Mouse (Mus musculus): ENCODE results near the gene Edf1. TPM values are rescaled to one million over a fixed set of nuclear protein-coding genes. Genes with fewer than 3 reads are reported as not detected.
A peak's percentile ranks its signal among the peaks of the same experiment; 100 is the strongest.

Gene Edf1
- total and polyA plus RNA-seq, 3 experiments = 110 to 222 (median 211) TPM

DNA sequence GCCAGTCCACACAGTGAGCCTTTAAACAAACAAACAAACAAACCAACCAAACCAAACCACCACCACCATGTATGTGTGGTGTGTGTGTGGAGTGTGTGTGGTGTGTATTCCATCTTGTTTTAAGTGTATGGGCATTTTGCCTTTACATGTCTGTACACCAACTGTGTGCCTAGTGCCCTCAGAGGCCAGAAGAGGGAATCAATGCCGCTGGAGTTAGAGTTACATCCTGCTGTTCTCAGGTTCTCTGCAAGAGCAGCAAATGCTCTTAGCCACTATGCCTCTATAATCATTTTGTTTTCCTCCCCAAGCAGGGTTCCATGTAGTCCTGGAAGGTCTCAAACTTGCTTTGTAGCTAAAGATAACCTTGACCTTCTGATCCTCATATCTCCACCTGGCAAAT, 1.4 kb upstream of the Edf1 start:
- H3K36me3 ChIP-seq (ENCODE audit: control insufficient read depth, insufficient read depth, low read length) = no peaks in the 10 kb centered on the region; the same call in 1 of the 2 replicates
- no peak overlapping the region for H3K4me3 ChIP-seq
- H3K9ac ChIP-seq (ENCODE audit: low read depth, low read length) = no peak overlapping the region
- TF ChIP-seq EP300 (IDR thresholded peaks at IDR 0.05; ENCODE audit: insufficient read depth, low read depth, low read length) (no peak), POLR2A (IDR thresholded peaks at IDR 0.05; ENCODE audit: insufficient read depth, low read depth, low read length) (no peak), CTCF (IDR thresholded peaks at IDR 0.05) (no peak)
- WGBS = 42% methylated on average over 1 of the region's 1 CpGs
- peak in 1 of 2 experiments; percentile 15 for DNase-seq
- no peak overlapping the region for H3K27ac ChIP-seq
- H3K4me1 ChIP-seq (ENCODE audit: control insufficient read depth, insufficient read depth, low read length) = peaks cover 5% of the 10 kb centered on the region
- H3K27me3 ChIP-seq (ENCODE audit: control insufficient read depth, insufficient read depth, low read length) = no peaks in the 10 kb centered on the region
- intact Hi-C loops (cut with DNase I) = loop anchor here (10.0 kb wide), 1 partner anchor 131 kb away; the partner anchor contains the start of genes Abca2 and Fut7
- H3K79me2 ChIP-seq (replicated peaks; ENCODE audit: control insufficient read depth, insufficient read depth, low read length) = peaks cover 6% of the 10 kb centered on the region; the same call in 1 of the 2 replicates

DNA sequence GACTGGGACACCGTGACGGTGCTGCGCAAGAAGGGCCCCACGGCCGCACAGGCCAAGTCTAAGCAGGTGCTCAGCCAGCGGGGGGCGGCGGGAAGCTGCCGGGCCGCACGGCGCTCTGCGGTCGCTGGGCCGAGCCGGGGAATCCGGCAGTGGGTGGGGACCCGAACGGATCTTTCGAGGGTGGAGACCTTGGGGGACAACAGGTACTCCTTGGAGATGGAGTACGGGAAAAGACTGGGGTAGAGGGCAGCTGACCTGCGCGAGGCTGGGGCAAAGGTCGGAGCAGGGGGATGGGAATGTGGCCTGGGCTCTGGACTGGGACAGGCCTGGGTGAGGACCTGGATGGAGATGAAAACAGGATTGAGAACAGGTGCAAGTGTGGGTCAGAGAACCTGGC, 315 bp downstream of the Edf1 start:
- Histone ChIP-seq H3K36me3 (ENCODE audit: control insufficient read depth, insufficient read depth, low read length) (no peaks in the 10 kb centered on the region; the same call in 1 of the 2 replicates), H3K27ac (peak overlapping the region; percentile 82), H3K4me3 (peak overlapping the region; percentile 67), H3K9ac (ENCODE audit: low read depth, low read length) (peak overlapping the region; percentile 98), H3K4me1 (ENCODE audit: control insufficient read depth, insufficient read depth, low read length) (peaks cover 5% of the 10 kb centered on the region), H3K27me3 (ENCODE audit: control insufficient read depth, insufficient read depth, low read length) (no peaks in the 10 kb centered on the region), H3K79me2 (replicated peaks; ENCODE audit: control insufficient read depth, insufficient read depth, low read length) (peaks cover 6% of the 10 kb centered on the region; the same call in 1 of the 2 replicates)
- DNase-seq = no peak
- intact Hi-C loops (cut with DNase I) = loop anchor here (2.0 to 10.0 kb wide), 2 partner anchors 23 to 133 kb away; partner anchors contain the start of genes Abca2, Ajm1 and Fut7
- under 1% methylated on average over 24 of the region's 24 CpGs for whole genome bisulfite sequencing
- TF ChIP-seq EP300 (IDR thresholded peaks at IDR 0.05; ENCODE audit: insufficient read depth, low read depth, low read length) = 0 out of 2 replicates have a peak, but pooled peaks have one; percentile 30
- no peak; the same call in 1 of the 2 replicates for TF ChIP-seq POLR2A (IDR thresholded peaks at IDR 0.05; ENCODE audit: insufficient read depth, low read depth, low read length)

- WGBS = 61% methylated on average over 6 of the region's 6 CpGs
These were observed 1.1 kb downstream of the Edf1 start for GRCm38 (mm10) chr2:25558774-25559173.

GRCm38 (mm10) chr2:25560551-25560950, 2.9 kb downstream of the Edf1 start:
- WGBS = 75% methylated on average over 8 of the region's 8 CpGs
- H3K36me3 ChIP-seq (ENCODE audit: control insufficient read depth, insufficient read depth, low read length) = no peaks in the 10 kb centered on the region; the same call in 1 of the 2 replicates
- H3K79me2 ChIP-seq (replicated peaks; ENCODE audit: control insufficient read depth, insufficient read depth, low read length) = peaks cover 6% of the 10 kb centered on the region; the same call in 1 of the 2 replicates
- TF ChIP-seq POLR2A (IDR thresholded peaks at IDR 0.05; ENCODE audit: insufficient read depth, low read depth, low read length) (no peak), EP300 (IDR thresholded peaks at IDR 0.05; ENCODE audit: insufficient read depth, low read depth, low read length) (no peak), CTCF (IDR thresholded peaks at IDR 0.05) (no peak)
- no peak for DNase-seq
- H3K4me3 ChIP-seq = no peak overlapping the region
- peaks cover 5% of the 10 kb centered on the region for H3K4me1 ChIP-seq (ENCODE audit: control insufficient read depth, insufficient read depth, low read length)
- H3K9ac ChIP-seq (ENCODE audit: low read depth, low read length) = no peak overlapping the region
- no peaks in the 10 kb centered on the region for H3K27me3 ChIP-seq (ENCODE audit: control insufficient read depth, insufficient read depth, low read length)
- no peak overlapping the region for H3K27ac ChIP-seq
- intact Hi-C loops (cut with DNase I) = no loop called here

More at GRCm38 (mm10) chr2:25558774-25559173, 1.1 kb downstream of the Edf1 start:
- Histone ChIP-seq H3K4me3 (peak overlapping the region; percentile 67; the same call in 1 of the 2 replicates), H3K27ac (peak overlapping the region; percentile 82; the same call in 1 of the 2 replicates), H3K79me2 (replicated peaks; ENCODE audit: control insufficient read depth, insufficient read depth, low read length) (peaks cover 6% of the 10 kb centered on the region; the same call in 1 of the 2 replicates), H3K36me3 (ENCODE audit: control insufficient read depth, insufficient read depth, low read length) (no peaks in the 10 kb centered on the region; the same call in 1 of the 2 replicates), H3K4me1 (ENCODE audit: control insufficient read depth, insufficient read depth, low read length) (peaks cover 5% of the 10 kb centered on the region), H3K27me3 (ENCODE audit: control insufficient read depth, insufficient read depth, low read length) (no peaks in the 10 kb centered on the region), H3K9ac (ENCODE audit: low read depth, low read length) (peak overlapping the region; percentile 98)
- intact Hi-C loops (cut with DNase I) = loop anchor here (2.0 to 10.0 kb wide), 2 partner anchors 22 to 134 kb away; partner anchors contain the start of genes Abca2, Ajm1 and Fut7
- TF ChIP-seq EP300 (IDR thresholded peaks at IDR 0.05; ENCODE audit: insufficient read depth, low read depth, low read length) (no peak), CTCF (IDR thresholded peaks at IDR 0.05) (no peak)
- DNase-seq = no peak

DNA sequence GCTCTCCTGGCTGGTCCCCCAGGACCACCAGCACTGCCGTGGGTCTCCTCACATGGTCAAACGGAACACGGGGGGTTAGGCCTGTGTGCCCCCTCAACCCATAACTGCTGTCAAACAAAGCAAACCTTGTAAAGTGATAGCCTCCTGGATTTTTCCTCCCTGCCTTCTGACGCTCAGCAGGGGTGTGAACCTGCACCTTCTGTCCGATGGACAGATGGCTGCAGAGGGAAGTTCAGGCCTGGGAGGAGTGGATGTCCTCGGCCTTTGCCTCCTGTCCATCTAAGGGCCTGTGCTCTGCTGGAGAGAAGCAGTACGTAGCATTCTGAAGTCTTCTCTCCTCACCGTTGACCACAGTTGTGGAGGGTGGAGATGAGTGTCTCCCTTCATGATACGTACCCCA, 4.3 kb downstream of the Edf1 start:
- 78% methylated on average over 9 of the region's 9 CpGs for WGBS
- no peak for DNase-seq
- H3K79me2 ChIP-seq (replicated peaks; ENCODE audit: control insufficient read depth, insufficient read depth, low read length) = peaks cover 6% of the 10 kb centered on the region; the same call in 1 of the 2 replicates
- no peaks in the 10 kb centered on the region; the same call in 1 of the 2 replicates for H3K36me3 ChIP-seq (ENCODE audit: control insufficient read depth, insufficient read depth, low read length)
- H3K9ac ChIP-seq (ENCODE audit: low read depth, low read length) = no peak overlapping the region
- TF ChIP-seq POLR2A (IDR thresholded peaks at IDR 0.05; ENCODE audit: insufficient read depth, low read depth, low read length) = no peak
- TF ChIP-seq CTCF (IDR thresholded peaks at IDR 0.05) = no peak
- no peak for TF ChIP-seq EP300 (IDR thresholded peaks at IDR 0.05; ENCODE audit: insufficient read depth, low read depth, low read length)
- H3K27ac ChIP-seq = no peak overlapping the region
- no peak overlapping the region for H3K4me3 ChIP-seq
- intact Hi-C loops (cut with DNase I) = no loop called here
- H3K27me3 ChIP-seq (ENCODE audit: control insufficient read depth, insufficient read depth, low read length) = no peaks in the 10 kb centered on the region
- H3K4me1 ChIP-seq (ENCODE audit: control insufficient read depth, insufficient read depth, low read length) = peaks cover 5% of the 10 kb centered on the region

GRCm38 (mm10) chr2:25565741-25566140, 8.1 kb downstream of the Edf1 start:
- H3K79me2 ChIP-seq (replicated peaks; ENCODE audit: control insufficient read depth, insufficient read depth, low read length) = no peaks in the 10 kb centered on the region
- no peak overlapping the region for H3K9ac ChIP-seq (ENCODE audit: low read depth, low read length)
- H3K36me3 ChIP-seq (ENCODE audit: control insufficient read depth, insufficient read depth, low read length) = no peaks in the 10 kb centered on the region
- 91% methylated on average over 8 of the region's 8 CpGs for WGBS
- TF ChIP-seq CTCF (IDR thresholded peaks at IDR 0.05) = no peak
- no peak for TF ChIP-seq EP300 (IDR thresholded peaks at IDR 0.05; ENCODE audit: insufficient read depth, low read depth, low read length)
- H3K27ac ChIP-seq = no peak overlapping the region
- H3K27me3 ChIP-seq (ENCODE audit: control insufficient read depth, insufficient read depth, low read length) = no peaks in the 10 kb centered on the region
- H3K4me3 ChIP-seq = no peak overlapping the region
- intact Hi-C loops (cut with DNase I) = no loop called here
- no peaks in the 10 kb centered on the region for H3K4me1 ChIP-seq (ENCODE audit: control insufficient read depth, insufficient read depth, low read length)
- peak in 1 of 2 experiments; percentile 14 for DNase-seq
